Mouse (Mus musculus) layer of hippocampus, adult 9-11 months (tissue): ENCODE data around the gene Adal.
"Not testable (repeated sequence)": the region's sequence is repeated elsewhere in the genome, so short reads cannot be mapped to it uniquely, and the experiment has no call there.

Experiments used
- DNase-seq: peaks from one replicate; pipeline ENCODE4 v3.0.0; 2022

The Adal gene

DNA sequence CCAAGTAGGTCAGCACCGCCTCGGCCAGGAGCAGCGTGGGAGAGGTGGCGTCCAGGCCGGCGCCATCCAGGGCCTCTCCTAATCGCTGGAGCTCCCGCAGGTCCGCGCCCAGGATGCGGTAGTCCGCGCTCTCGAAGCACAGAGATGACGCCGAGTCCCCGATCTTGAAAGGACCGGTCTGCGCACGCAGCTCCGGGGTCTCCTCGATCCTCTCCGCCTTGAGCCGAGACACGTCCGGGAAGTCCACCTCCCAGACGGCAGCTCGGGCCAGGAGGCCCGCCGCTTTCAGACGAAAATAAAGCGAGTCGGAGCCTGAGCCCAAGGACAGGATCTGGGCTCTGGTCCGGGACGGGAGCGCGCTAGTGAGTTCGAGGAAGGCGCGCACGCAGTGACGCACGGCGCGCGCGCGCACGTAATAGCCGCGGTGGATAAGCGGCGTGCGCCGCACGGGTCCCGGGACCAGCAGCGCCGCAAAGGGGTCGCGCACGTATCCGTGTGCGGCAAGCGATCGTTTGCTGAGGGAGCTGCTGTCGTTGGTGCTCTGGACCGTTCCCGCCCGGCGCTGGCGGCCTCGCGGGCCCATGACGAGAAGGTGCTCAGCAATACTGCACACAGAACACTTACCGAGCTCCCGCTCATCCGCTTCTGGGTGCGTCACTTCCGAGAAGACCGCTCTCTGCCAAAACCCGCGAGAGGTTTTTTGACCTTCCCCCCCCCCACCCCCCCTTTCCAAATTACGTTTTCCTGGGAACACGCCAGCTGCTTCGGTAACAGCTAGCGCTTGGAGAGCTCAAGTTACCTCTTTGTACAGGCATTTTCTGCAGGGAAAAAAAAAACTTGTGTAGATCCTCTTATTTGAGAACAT is at the start of gene Adal, which contains the start of gene Lcmt2:
Gene Adal (plus strand): TSS at position 411 of the 865 bp plus-strand sequence.
Gene Lcmt2 (minus strand): TSS at position 636 of the 865 bp plus-strand sequence.
- DNase-seq, result peak; percentile 93

DNA sequence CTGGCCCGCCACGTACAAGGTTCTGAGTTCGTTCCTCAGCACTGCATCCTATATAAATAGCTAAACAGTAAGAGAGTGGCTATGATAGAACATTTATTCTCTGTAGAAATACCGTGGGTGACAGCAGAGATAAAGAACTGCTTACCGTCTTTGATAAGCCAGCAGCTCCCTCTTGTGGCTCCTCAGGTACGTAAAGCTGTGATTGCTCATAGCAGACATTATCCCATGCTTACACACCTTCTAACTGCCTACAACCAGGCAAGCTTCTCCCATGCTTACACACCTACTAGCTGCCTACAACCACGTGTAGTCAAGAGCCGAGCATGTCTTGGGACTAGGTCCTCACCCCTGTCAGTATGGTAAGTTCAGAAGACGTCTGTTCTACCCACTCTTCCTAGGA is 38.2 kb upstream of the Adal start:
- DNase-seq, result peak; percentile 48

DNA sequence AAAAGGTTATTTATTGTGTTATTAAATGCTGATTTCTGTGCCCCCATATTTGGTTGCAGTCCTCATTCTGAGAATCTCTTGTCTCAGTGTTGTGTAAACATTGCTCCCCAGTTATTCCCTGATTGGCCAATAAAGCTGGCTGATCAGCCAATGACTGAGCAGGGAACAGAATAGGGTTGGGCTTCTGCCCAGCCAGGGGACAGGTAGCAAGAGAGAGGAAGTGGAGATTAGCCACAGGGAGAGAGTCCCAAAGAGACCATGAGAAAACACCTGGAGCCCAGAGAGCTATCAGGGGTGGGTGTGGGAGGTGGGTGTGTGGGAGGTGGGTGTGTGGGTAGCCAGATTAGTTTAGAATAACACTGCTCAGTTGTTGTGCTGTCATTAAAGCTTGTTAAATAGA is 34.3 kb upstream of the Adal start:
- no peak for DNase-seq

DNA sequence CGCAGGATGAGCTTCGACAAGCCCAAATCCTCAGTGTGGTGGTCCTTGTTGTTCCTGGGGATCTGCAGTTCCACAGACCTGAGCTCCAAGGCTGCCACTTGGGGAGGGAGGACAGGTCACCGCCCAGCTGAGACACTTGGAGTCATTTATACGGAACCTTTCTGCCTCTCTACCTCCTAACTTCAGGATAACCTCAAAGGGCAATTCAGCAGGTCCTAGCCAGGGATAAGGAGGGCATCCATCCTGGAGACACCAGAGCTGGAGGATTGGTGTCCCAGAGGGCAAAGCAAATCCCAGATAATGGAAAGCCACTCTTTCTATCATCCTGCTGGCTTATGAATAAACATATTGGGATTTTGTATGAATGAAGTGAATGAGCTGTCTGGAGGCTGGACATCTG is 30.5 kb upstream of the Adal start, which contains the start of gene Tgm7:
Gene Tgm7 (minus strand): TSS at position 101 of the 400 bp plus-strand sequence.
- DNase-seq, result no peak

DNA sequence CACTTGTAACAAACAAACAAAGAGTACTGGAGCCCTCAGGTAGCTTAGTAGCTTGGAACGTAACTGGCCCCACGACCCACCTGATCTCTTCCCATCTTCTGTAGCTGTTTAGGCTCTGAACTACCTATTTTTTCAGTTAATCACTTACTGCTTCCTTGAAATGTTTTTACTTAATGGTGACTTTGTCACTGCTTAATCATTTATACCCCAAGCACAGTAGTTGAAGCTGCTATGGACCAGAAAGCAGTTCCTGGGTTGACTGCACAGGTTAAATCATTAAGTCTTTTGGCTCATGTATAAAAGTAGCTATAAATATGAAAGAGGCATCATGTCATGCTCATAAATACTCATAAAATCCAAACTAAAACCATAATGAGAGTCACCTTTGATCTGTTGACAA is 24.8 kb upstream of the Adal start:
- no peak for DNase-seq

DNA sequence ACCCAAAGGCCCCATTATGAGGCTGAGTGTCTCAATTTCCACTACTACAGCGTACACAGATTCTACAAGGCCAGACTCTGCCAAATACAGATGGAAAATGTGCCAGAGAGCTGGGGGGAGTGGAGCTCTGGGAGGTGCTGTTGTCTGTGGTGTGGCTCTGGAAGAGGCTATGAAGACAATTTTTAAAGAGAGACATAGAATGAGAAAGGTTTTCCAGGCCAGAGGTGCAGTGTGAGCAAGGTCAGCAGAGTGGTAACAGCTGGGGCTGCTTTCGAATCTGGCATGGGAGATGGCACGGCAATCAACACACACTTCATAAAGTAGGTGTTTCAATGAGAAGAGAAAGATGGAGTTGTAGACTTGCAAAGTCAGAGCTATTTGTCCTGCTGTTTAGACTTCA is 21.0 kb upstream of the Adal start:
- DNase-seq, result no peak

DNA sequence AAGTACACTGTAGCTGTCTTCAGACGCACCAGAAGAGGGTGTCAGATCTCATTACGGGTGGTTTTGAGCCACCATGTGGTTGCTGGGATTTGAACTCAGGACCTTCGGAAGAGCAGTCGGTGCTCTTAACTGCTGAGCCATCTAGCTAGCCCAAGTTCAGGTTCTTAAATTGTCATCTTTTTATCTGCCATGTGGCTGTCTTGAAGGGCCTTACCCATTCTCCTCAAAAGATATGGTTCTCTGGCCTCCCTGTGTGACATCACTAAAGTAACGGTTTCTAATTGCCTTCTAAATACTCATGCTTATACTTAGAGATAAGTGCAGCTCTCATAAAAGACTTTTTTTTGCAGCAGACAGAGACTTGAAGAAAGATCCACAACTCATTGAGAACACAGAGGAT is 13.9 kb upstream of the Adal start:
- DNase-seq, result not testable (repeated sequence)

DNA sequence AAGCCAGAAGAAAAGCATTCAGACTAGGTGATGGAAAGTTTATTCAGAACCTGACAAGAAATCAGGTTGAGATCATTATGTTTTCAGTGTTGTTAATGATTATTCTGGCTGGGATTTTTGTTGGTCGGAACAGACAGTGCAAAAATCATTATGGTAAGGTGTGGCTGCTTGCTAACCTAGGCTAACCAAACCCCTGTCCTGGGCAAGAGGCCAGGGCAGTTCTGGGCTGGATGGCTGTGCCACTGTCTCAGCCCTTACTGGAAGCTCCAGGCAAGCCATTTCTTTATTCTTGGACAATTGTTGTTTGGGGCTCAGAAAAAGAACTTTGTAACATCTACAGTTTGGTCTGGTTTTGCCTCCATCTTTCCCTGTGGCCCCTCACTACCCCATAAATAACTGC is 12.7 kb upstream of the Adal start:
- no peak for DNase-seq

DNA sequence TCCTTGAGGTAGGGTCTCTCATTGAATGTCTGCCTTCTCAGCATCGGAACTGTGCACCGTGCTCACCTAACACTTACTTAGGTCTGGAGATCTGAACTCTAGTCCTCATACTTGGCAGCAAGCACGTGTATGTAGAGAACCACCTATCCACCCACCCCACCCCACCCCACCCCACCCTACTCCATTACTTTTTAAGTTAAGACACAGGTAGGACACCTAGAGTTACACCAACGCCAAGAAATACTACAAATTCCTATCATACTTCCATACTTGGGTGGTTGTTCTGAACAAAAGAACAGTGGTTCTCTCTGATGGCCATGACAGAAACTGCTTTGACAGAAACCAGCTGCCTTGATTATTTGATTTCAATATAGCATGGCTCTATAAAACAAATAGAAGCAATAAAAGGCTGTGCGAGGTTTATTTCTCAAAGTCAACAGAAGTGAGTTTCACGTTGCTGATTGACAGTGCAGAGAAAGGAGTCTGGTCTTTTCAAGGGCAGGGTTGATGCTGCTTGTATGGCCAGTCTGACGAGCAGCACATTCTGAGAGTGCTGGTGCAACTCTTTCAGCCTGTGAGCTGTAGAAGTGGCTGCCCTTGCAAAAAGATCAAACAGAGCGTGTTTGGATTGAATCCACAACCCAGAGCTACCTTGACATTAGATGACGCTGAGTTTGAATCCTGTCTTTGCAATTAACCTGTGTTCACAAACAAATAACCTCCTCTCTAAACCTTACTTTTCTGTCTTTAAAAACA is 11.2 kb upstream of the Adal start:
- DNase-seq, result no peak

DNA sequence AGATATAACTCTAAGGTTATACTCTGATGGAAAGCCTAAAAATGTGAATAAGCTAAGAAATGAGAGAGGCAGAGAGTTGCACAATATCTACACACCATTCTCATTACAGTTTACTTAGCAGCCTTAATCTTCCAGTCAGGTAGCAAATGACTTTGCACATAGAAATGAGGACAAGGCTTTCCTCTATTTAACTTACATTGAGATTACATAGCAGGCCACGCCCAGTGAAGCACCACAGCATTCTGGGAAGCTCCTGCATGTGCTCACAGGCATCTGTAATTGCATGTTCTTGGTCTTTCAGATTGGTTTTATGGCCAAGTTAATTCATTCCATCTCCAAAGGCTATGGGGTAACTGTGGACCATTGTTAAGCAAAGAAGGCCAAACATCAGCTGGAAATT is 7.4 kb upstream of the Adal start:
- no peak for DNase-seq

DNA sequence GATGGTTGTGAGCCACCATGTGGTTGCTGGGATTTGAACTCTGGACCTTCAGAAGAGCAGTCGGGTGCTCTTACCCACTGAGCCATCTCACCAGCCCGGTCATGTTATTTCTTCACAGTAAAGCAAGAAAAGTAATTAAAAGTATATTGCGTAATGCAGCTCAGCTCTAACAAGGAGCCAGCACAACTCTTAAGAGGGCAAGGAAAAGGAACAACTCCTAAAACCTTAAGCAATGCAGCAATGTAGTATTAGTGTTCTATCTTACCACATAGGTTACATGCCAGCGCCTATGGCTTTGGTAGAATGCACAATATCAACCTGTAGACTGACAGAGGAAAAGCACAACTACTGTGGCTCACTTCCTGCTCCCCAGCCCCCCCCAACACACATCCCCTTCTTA is 2.9 kb upstream of the Adal start:
- DNase-seq, result no peak

DNA sequence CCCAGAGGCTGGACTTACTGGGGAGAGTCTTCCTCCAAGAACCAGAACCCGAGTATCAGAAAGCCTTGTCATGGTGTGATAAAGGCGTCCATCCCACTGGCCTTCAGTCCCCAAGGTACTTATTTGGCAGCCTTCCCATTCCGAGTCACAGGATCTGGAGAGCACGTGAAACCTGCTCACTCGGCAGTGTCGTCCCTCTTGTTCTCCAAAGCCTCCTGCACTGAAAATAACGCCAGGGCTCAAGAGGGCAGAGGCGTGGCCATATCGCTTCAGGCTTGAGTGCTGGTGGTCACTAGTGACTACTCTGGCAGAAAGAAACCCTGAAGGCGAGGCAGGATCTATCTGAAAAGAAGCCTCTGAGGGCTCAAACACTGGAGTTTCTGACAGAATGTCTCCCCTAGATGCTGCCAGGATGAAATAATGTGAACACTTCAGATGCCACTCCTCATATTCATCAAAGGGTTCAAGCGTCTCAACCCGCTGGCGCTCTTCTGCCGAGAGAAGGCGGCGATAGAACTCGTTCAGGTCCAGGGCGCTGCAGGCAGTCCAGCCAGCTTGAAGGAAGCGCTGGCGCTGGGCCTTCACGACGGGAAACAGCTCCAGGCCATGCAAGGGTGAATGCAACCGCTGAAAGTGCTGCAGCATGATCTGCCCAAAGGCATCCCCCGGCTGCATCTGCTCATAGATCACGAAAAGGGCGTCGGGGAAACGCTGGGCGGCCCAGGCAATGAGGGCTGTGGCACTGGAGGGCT is 786 bp upstream of the Adal start:
- peak; percentile 14 for DNase-seq

DNA sequence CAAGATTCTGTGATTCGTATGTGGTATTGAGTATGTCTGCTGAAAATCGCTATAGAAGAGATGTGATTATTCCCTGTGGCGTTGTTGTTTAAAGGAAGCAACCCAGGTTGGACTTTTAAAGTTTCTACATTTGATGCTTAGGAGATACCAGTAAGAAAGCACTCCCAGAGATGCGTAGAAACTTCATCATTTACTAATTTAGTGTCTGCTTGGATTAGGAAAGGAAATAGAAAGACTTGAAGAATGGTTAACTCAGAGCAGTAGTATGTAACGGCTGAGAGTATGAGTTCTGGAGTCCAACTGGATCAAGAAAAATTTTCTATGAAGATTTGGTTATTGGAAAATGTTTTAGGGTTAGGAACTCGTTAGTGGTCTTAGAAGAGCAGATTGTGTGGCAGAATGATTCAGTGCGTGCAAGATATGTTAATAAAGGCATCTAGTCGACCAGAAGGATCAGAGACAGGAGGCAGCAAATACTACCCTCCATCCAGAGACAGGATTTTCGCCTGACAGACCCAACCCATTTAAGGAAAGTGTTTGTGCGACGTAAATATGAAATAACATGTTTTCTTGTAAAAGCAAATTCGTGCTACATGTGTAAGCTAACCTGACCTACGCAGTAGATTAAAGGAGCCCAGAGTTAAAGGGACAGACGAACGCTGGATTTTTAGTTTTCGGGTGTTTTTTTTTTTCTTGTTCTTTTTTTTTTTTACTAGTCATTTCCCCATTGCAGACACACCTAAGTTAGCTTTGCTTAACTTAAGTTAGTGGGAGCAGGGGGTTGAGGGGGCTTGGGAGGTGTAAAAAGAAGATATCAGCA is 1.2 kb downstream of the Adal start:
- DNase-seq, result no peak

DNA sequence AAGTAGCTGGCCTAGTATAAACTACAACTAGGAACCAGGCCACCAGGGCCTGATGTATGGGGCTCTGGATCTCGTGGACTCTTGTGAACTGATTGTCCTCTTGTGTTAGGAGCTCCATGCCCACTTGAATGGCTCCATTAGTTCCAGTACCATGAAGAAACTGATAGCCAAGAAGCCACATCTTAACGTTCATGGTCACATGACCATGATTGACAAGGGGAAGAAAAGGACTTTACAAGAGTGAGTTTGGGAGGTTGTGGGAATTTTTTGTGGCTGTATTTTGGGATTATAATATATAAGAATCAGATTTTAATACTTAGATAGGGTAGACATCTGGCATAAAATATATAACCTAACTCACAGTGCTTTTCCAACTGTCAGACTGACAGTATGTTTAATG is 2.2 kb downstream of the Adal start:
- DNase-seq, result no peak

DNA sequence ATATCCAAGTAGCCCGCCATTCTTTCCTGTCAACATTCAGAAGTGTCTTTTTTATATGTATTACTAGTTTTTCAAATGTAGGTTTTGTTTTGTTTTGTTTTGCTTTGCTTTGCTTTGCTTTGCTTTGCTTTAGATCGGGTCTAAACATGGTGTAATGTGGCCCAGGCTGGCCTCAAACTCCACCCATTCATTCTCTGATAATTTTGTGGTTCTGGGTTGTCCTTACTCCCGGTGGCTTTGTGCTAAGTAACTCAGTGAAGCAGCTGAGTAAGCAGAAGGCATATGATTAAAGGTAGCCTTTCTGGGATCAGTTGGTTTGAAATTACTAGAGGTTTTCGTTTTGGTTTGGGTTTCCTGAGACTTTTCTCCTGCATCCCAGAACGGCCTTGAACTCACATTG is 9.5 kb downstream of the Adal start:
- no peak for DNase-seq

DNA sequence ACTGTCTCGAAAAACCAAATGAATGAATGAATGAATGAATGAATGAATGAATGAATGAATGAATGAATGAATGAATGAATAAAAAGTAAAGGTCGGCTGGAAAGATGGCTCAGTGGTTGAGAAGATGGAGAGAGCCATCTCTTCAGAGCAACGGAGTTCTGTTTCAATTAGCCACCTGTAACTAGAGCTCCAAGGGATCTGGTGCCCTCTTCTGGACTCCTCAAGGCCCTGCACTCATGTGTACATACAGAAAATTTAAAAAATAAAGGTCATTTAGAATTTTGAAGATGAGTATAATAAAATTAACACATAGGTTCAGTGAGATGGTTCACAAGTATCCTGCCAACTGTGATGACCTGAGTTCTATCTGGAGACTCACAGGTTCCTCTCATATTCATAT is 12.9 kb downstream of the Adal start:
- DNase-seq, result no peak

DNA sequence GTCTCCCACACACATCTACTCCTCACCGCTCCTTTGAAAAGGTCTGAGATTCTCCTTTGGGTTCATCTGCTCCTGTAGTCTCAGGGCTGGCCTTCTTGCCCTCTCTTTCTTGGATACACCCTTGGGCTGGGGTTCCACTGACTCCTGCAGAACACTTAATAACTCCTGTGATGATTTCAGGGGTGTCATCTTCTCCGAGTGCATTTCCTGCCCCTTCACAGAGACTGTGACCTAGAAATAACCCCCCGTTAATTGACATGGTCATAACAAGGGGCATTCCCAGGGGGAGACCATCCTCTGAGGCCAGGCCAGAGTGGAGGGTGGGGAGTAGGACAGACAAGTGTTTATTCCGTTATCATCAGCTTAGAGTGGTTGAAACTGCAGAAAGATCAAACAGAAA is 28.9 kb downstream of the Adal start:
- no peak for DNase-seq

DNA sequence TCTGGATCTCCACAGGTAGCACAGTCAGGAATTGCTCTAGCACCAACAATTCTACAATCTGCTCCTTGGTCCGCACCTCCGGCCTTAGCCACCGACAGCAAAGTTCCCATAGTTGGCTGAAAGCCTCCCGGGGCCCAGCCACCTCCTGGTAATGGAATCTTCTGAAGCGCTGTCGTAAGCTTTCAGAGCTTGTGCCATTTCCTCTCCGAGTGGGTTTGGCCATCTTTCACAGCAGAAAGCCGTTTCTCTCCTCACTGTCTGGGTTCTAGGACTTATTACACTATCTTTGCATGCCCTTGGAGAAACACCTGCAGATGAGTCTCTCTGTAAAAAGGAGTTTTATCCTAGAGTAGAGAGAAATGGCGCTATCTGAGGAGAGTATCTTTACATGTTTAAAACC is 29.7 kb downstream of the Adal start:
- no peak for DNase-seq

DNA sequence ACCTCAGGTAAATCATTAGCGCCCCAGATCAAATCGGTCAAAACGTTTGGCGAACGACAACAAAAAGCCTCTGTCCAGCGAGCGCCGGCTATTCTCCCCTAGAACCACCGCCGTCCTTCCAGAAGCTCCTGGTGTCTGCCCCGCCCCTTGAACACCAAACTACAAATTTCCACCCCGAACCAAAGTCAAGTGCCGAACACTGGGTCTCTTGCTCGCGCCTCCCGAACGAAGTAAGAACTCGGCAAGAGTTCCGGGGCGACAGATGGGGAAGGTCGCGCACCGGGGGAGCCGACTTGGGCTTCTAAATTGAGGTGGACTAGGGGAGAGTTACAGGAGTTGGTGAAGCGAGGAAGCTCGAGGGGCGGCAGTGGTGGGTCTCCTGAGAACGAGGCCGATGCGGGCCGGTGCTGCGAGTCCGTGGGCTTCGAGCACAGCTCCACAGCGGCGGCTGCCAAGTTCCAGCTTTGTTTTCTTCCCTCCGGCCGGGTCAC is 30.3 kb downstream of the Adal start, which contains the start of gene Tubgcp4:
Gene Tubgcp4 (plus strand): TSS at position 174 of the 491 bp plus-strand sequence.
- no peak for DNase-seq

DNA sequence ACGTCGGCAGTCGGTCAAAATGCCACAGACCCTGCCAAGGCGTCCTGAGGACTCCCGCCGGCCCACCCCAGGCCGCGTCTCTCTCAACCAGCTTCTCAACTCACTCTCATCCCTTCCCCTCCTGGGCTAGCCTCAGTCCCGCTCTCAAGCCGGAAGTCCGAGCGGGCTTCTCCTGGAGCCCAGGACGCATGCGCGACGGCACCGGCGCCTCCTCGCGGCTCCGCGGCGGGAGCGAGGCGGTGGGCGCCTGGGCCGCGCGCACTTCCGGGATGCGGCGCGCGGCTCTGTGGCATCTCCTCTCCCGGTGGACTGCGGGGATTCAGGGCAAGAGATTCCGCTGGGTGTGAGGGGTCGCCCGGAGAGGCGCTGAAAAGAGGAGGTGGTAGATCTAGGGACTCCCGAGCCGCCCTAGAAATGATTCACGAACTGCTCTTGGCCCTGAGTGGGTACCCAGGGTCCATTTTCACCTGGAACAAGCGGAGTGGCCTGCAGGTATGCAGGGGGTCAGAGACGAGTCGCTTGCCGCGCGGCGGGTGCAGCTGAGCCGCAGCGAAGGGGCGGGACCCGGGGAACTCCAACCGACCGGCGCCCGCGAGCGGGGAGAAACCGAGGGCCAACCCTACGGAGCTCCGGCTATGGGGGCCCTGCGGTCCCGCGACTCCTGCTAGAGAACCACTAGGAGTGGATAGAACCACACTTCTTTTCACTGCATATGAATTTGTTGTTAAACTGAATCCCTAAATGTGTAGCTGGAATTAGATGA is 30.9 kb downstream of the Adal start, which contains the start of gene Zscan29:
Gene Zscan29 (minus strand): TSS at position 146 of the 763 bp plus-strand sequence.
- DNase-seq, result peak; percentile 84

DNA sequence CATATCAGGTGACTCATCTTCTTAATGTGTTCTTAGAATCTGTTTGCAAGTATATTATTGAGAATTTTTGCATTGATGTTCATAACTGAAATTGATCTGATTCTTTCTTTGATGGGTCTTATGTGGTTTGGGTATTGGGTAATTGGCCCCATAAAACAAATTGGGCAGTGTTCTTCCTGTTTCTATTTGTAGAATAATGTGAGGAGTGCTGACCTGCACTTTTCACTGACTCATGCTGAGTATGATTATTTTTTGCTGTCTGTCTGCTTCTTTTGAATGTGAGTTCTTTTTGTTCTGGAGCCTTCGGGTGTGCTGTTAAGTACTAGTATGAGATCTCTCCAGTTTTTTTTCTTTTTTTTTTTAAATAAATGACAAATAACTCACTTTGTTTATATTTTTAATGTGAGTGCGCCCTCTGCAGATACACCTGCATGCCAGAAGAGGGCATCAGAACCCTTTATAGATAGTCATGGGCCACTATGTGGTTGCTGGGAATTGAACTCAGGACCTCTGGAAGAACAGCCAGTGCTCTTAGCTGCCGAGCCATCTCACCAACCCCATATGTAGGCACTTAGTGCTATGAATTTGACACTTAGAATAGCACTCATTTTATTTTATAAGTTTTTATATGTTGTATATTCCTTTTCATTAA is 38.7 kb downstream of the Adal start:
- no peak for DNase-seq
